Mouse (Mus musculus): ENCODE measurements around the gene Exosc5.

DNA sequence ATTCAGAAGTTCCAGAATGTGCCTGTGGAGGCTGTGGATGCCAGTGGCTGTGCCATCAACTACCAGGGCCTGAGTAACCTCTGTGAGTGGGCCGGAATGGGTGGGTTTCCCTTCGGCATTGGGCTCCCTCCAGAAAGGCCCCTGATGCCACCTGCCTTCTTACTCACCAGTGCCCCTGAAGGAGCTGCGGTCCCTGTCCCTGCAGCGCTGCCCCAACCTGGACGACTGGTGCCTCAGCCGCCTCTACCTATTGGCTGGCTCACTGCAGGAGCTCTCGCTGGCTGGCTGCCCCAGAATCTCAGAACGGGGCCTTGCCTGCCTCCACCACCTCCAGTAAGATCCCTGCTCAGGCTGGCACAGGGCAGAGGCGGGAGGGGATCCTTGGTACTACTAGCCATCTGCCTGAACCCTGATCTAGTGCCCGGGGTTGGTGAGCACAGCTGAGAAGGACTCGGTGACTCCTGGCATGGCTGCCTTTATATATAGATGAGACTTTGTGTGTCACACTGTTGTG lies 35.0 kb upstream of the Exosc5 start:
- TF ChIP-seq CTCF (IDR thresholded peaks at IDR 0.05; ENCODE audit: low read depth) = no peak
- no peak for TF ChIP-seq EP300 (IDR thresholded peaks at IDR 0.05; ENCODE audit: low read depth)

All from liver, postnatal 0 days (tissue).